In genomic region chr8:125327006-125327405, GRCm38 (mm10) we compare ENCODE assay signal across 15 mouse cellular contexts.
DNase-seq lines count a peak whose midpoint lies in the region; ATAC-seq and TF ChIP-seq lines count a peak whose summit lies in the region.
"Had no signal": no experiment of that assay in that cellular context is flagged by ENCODE, and none has a peak within 500 bp of the region (broad histone marks: within the 10 kb centered on the region; RNA-seq: fewer than 3 reads in every experiment).

No protein-coding gene starts in this region.

- intact Hi-C loops in heart, adult 2 months (cut with DNase I): loop anchor here (10.0 kb wide), 1 partner anchor 338 kb away; the partner anchor contains the start of gene Map10
- intact Hi-C loops in heart, postnatal 25 days (cut with DNase I): no loop called here

- TF ChIP-seq EP300 in heart, adult 2 months (IDR thresholded peaks at IDR 0.05; ENCODE audit: insufficient read depth, low read depth, low read length): 0 out of 2 replicates have a peak, but pooled peaks have one; percentile 9
- no peak for TF ChIP-seq EP300 in CH12.LX (IDR thresholded peaks at IDR 0.05; ENCODE audit: low read length)

- no peak overlapping the region for H3K9ac ChIP-seq in heart, adult 2 months (ENCODE audit: low read depth, low read length)
- H3K9ac ChIP-seq in CH12.LX (ENCODE audit: insufficient read depth, low read depth): no peak overlapping the region
- H3K9ac ChIP-seq in heart, embryonic 14.5 days (ENCODE audit: low read length): peak overlapping the region; percentile 57
- no peak overlapping the region for H3K9ac ChIP-seq in liver, embryonic 12.5 days
- H3K9ac ChIP-seq: embryonic facial prominence, embryonic 13.5 days; hindbrain, embryonic 14.5 days; lung, embryonic 14.5 days had no signal

- H3K4me3 ChIP-seq in heart, adult 2 months: no peak overlapping the region
- no peak overlapping the region for H3K4me3 ChIP-seq in CH12.LX (replicated peaks in 1 of 3; ENCODE audit: low read depth in 2 of 3, low read length in 2 of 3, poor library complexity in 1 of 3)
- no peak overlapping the region for H3K4me3 ChIP-seq in heart, embryonic 14.5 days (ENCODE audit: control insufficient read depth in 1 of 2, insufficient read depth in 1 of 2, low read depth in 1 of 2, low read length in 2 of 2)
- H3K4me3 ChIP-seq in liver, embryonic 12.5 days: no peak overlapping the region
- H3K4me3 ChIP-seq: embryonic facial prominence, embryonic 13.5 days; layer of hippocampus, adult 2 months; megakaryocyte, embryonic 14.5 days had no signal

- TF ChIP-seq RAD21 in CH12.LX (IDR thresholded peaks at IDR 0.05; ENCODE audit: low read depth, low read length): no peak

- no peaks in the 10 kb centered on the region for H3K36me3 ChIP-seq in heart, adult 2 months (ENCODE audit: control insufficient read depth, insufficient read depth, low read length)
- no peaks in the 10 kb centered on the region for H3K36me3 ChIP-seq in CH12.LX (replicated peaks in 1 of 2; ENCODE audit: control insufficient read depth in 1 of 2, insufficient read depth in 1 of 2, low read length in 1 of 2)
- H3K36me3 ChIP-seq in heart, embryonic 14.5 days (ENCODE audit: control insufficient read depth, insufficient read depth, low read length): no peaks in the 10 kb centered on the region
- H3K36me3 ChIP-seq in liver, embryonic 12.5 days: no peaks in the 10 kb centered on the region
- H3K36me3 ChIP-seq: embryonic facial prominence, embryonic 13.5 days had no signal

- H3K27ac ChIP-seq in heart, adult 2 months: peak overlapping the region; percentile 72
- H3K27ac ChIP-seq in CH12.LX (ENCODE audit: insufficient read depth, low read depth): no peak overlapping the region
- H3K27ac ChIP-seq in heart, embryonic 14.5 days (replicated peaks in 1 of 2; ENCODE audit: control insufficient read depth in 1 of 2, insufficient read depth in 1 of 2, low read depth in 2 of 2, low read length in 2 of 2): peak overlapping the region; percentile 93 to 94
- no peak overlapping the region for H3K27ac ChIP-seq in liver, embryonic 12.5 days
- H3K27ac ChIP-seq: embryonic facial prominence, embryonic 13.5 days; hindbrain, embryonic 14.5 days; layer of hippocampus, adult 2 months had no signal

- WGBS in heart, adult 2 months: 44% methylated on average over 6 of the region's 6 CpGs
- WGBS in heart, embryonic 14.5 days: 63% methylated on average over 6 of the region's 6 CpGs
- 52% methylated on average over 6 of the region's 6 CpGs for WGBS in liver, embryonic 12.5 days (ENCODE audit: insufficient replicate concordance)

- dilution Hi-C loops in CH12.LX (cut with MboI; ENCODE audit: extremely low pct_ligation_motif_present, extremely low pct_unique_long_range_greater_than_20kb, low sequenced_read_pairs): no loop called here

- peaks cover 13% of the 10 kb centered on the region for H3K4me1 ChIP-seq in heart, adult 2 months (ENCODE audit: control insufficient read depth, insufficient read depth, low read length)
- H3K4me1 ChIP-seq in CH12.LX (ENCODE audit: control insufficient read depth in 1 of 2, insufficient read depth in 2 of 2): peaks cover 4 to 23% of the 10 kb centered on the region in 2 experiments
- peaks cover 48 to 54% of the 10 kb centered on the region in 2 experiments for H3K4me1 ChIP-seq in heart, embryonic 14.5 days (ENCODE audit: control insufficient read depth in 2 of 2, insufficient read depth in 2 of 2, low read length in 2 of 2)
- no peaks in the 10 kb centered on the region for H3K4me1 ChIP-seq in liver, embryonic 12.5 days
- H3K4me1 ChIP-seq: megakaryocyte, embryonic 14.5 days had no signal

- no peak for ATAC-seq in heart, embryonic 14.5 days (ENCODE audit: insufficient number of reproducible peaks, insufficient read depth, low FRiP score, low read depth)
- ATAC-seq in liver, embryonic 12.5 days: no peak
- ATAC-seq: intestine, embryonic 16.5 days had no signal

- H3K27me3 ChIP-seq in heart, adult 2 months (ENCODE audit: control insufficient read depth, insufficient read depth, low read length): no peaks in the 10 kb centered on the region
- H3K27me3 ChIP-seq in CH12.LX (replicated peaks): no peaks in the 10 kb centered on the region
- no peaks in the 10 kb centered on the region for H3K27me3 ChIP-seq in heart, embryonic 14.5 days (ENCODE audit: control insufficient read depth, insufficient read depth, low read length)
- peaks cover 4% of the 10 kb centered on the region for H3K27me3 ChIP-seq in liver, embryonic 12.5 days (replicated peaks)
- H3K27me3 ChIP-seq: embryonic facial prominence, embryonic 13.5 days had no signal

- DNase-seq in heart, adult 2 months: peak in 1 of 2 experiments; percentile 33
- DNase-seq in heart, postnatal 25 days (ENCODE audit: low spot score): no peak
- DNase-seq in CH12.LX (ENCODE audit: extremely low read depth): peak; percentile 35
- peak; percentile 62 for DNase-seq in adipocyte (ENCODE audit: low spot score)
- DNase-seq in right cerebral cortex, adult 2 months (ENCODE audit: low spot score in 2 of 2): no peak
- DNase-seq: cerebellum, adult 11-12 months; lung, embryonic 14.5 days; right cerebral cortex, postnatal 14 days had no signal

- TF ChIP-seq CTCF in heart, adult 2 months (IDR thresholded peaks at IDR 0.05): no peak
- no peak for TF ChIP-seq CTCF in CH12.LX (conservative IDR thresholded peaks at IDR 0.05 in 1 of 2, IDR thresholded peaks at IDR 0.05 in 1 of 2; ENCODE audit: low read depth in 2 of 2, low read length in 2 of 2)

- in situ Hi-C loops in CH12.LX (cut with MboI; ENCODE audit: low pct_ligation_motif_present, low pct_unique_long_range_greater_than_20kb, low sequenced_read_pairs): loop anchor here (25.0 kb wide), 1 partner anchor 235 kb away; the partner anchor contains the start of gene Sipa1l2

- no peak overlapping the region for H3K4me2 ChIP-seq in CH12.LX (ENCODE audit: insufficient read depth, low read depth, poor library complexity, severe bottlenecking)
- peak overlapping the region; percentile 20; the same call in 1 of the 2 replicates for H3K4me2 ChIP-seq in heart, embryonic 14.5 days (ENCODE audit: low read length)
- no peak overlapping the region for H3K4me2 ChIP-seq in liver, embryonic 12.5 days
- H3K4me2 ChIP-seq: embryonic facial prominence, embryonic 13.5 days; hindbrain, embryonic 14.5 days; lung, embryonic 14.5 days had no signal

- no peaks in the 10 kb centered on the region for H3K9me3 ChIP-seq in CH12.LX (replicated peaks; ENCODE audit: low read length)
- no peaks in the 10 kb centered on the region for H3K9me3 ChIP-seq in heart, embryonic 14.5 days (ENCODE audit: control insufficient read depth, low read length)
- no peaks in the 10 kb centered on the region for H3K9me3 ChIP-seq in liver, embryonic 12.5 days (replicated peaks)
- H3K9me3 ChIP-seq: embryonic facial prominence, embryonic 13.5 days had no signal

- no peak for TF ChIP-seq POLR2A in heart, adult 2 months (IDR thresholded peaks at IDR 0.05; ENCODE audit: insufficient read depth, low read depth, low read length)
- no peak for TF ChIP-seq POLR2A in CH12.LX (IDR thresholded peaks at IDR 0.05; ENCODE audit: low read depth, low read length)

- no peaks in the 10 kb centered on the region for H3K79me2 ChIP-seq in heart, adult 2 months (replicated peaks; ENCODE audit: control insufficient read depth, insufficient read depth, low read length)
- H3K79me2 ChIP-seq in CH12.LX (replicated peaks; ENCODE audit: control insufficient read depth, extremely low read depth, insufficient read depth, poor library complexity, severe bottlenecking): no peaks in the 10 kb centered on the region

TF ChIP-seq in CH12.LX, 34 proteins besides CTCF, POLR2A, EP300 and RAD21:
- TF ChIP-seq ETS1 (conservative IDR thresholded peaks at IDR 0.05; ENCODE audit: low read depth, low read length) (no peak), ZMIZ1 (IDR thresholded peaks at IDR 0.05; ENCODE audit: low read depth, low read length) (no peak), MAFK (IDR thresholded peaks at IDR 0.05; ENCODE audit: insufficient replicate concordance, low read length) (no peak), RCOR1 (conservative IDR thresholded peaks at IDR 0.05; ENCODE audit: low read depth, low read length) (no peak), USF2 (conservative IDR thresholded peaks at IDR 0.05; ENCODE audit: low read depth, low read length) (no peak), PAX5 (IDR thresholded peaks at IDR 0.05; ENCODE audit: low read length) (no peak), MAX (IDR thresholded peaks at IDR 0.05; ENCODE audit: low read length) (no peak), TCF12 (IDR thresholded peaks at IDR 0.05; ENCODE audit: low read depth, low read length) (no peak)
TF ChIP-seq in CH12.LX: peak in this region for 0.

Comparison
In these comparisons a context has a peak if more than half of its experiments do, and no peak if none do; other contexts are left out.
1. DNase-seq: peak in CH12.LX (single experiment) and adipocyte (single experiment); none in heart, postnatal 25 days (single experiment) and right cerebral cortex, adult 2 months (0 of 2).
2. H3K27ac ChIP-seq: peak in heart, adult 2 months (single experiment) and heart, embryonic 14.5 days (2 of 2); none in CH12.LX (single experiment) and liver, embryonic 12.5 days (single experiment).